Comparison of ENCODE assay signal across 19 mouse cellular contexts in genomic region chr13:45879746-45880542, GRCm38 (mm10).
A peak's percentile ranks its signal among the peaks of the same experiment; 100 is the strongest.
DNase-seq lines count a peak whose midpoint lies in the region; ATAC-seq and TF ChIP-seq lines count a peak whose summit lies in the region.
"Had no signal": no experiment of that assay in that cellular context is flagged by ENCODE, and none has a peak within 500 bp of the region (broad histone marks: within the 10 kb centered on the region; RNA-seq: fewer than 3 reads in every experiment).

No protein-coding gene starts in this region.

- intact Hi-C loops in heart, postnatal 36 days (cut with DNase I), result no loop called here

- 0 out of 2 replicates have a peak overlapping the region, but pooled peaks have one; percentile 21 for H3K27ac ChIP-seq in lung, embryonic 14.5 days (ENCODE audit: low read depth)
- no peak overlapping the region for H3K27ac ChIP-seq in lung, postnatal 0 days (ENCODE audit: low read length)
- H3K27ac ChIP-seq: hindbrain, embryonic 10.5 days; left cerebral cortex, adult 2 months; midbrain, embryonic 12.5 days had no signal

- no peak for TF ChIP-seq EP300 in lung, postnatal 0 days (IDR thresholded peaks at IDR 0.05)

- peaks cover 6% of the 10 kb centered on the region; the same call in 1 of the 2 replicates for H3K4me1 ChIP-seq in lung, embryonic 14.5 days (ENCODE audit: insufficient read depth)
- H3K4me1 ChIP-seq in lung, postnatal 0 days (ENCODE audit: insufficient read depth, low read depth, low read length), result no peaks in the 10 kb centered on the region

- H3K4me3 ChIP-seq in lung, embryonic 14.5 days (ENCODE audit: low read depth, low read length), result no peak overlapping the region
- H3K4me3 ChIP-seq in lung, postnatal 0 days (ENCODE audit: low read depth, low read length), result no peak overlapping the region
- H3K4me3 ChIP-seq: heart, embryonic 12.5 days; hindbrain, embryonic 10.5 days; left cerebral cortex, adult 2 months; midbrain, embryonic 12.5 days had no signal

- H3K36me3 ChIP-seq in lung, embryonic 14.5 days (ENCODE audit: insufficient read depth), result no peaks in the 10 kb centered on the region
- no peaks in the 10 kb centered on the region for H3K36me3 ChIP-seq in lung, postnatal 0 days (ENCODE audit: insufficient read depth, low read length)
- H3K36me3 ChIP-seq: heart, embryonic 12.5 days; hindbrain, embryonic 10.5 days; midbrain, embryonic 12.5 days had no signal

- no peak for TF ChIP-seq CTCF in lung, embryonic 14.5 days (IDR thresholded peaks at IDR 0.05; ENCODE audit: low read depth)
- TF ChIP-seq CTCF in lung, postnatal 0 days (IDR thresholded peaks at IDR 0.05), result no peak
- TF ChIP-seq CTCF in brain, embryonic 14.5 days (IDR thresholded peaks at IDR 0.05; ENCODE audit: borderline replicate concordance, extremely low read depth, insufficient read depth, insufficient read length), result no peak

- peak; percentile 17 for DNase-seq in heart, postnatal 4 days
- DNase-seq in heart, postnatal 36 days, result no peak
- DNase-seq in lung, embryonic 14.5 days, result peak; percentile 77
- no peak for DNase-seq in lung, postnatal 0 days (ENCODE audit: low spot score)
- DNase-seq in brain, embryonic 14.5 days (ENCODE audit: low read depth), result peak; percentile 63
- DNase-seq in kidney, postnatal 4 days, result peak; percentile 48 to 56
- no peak for DNase-seq in right cerebral cortex, postnatal 4 days
- no peak for DNase-seq in layer of hippocampus, adult 9-10 months (ENCODE audit: low spot score)
- DNase-seq: adrenal gland, postnatal 10 days; B cell, adult 2 months; cerebellum, postnatal 25 days; gastrocnemius, postnatal 14 days; lung, adult 2 months; thymus, adult 2 months had no signal

- H3K9me3 ChIP-seq in lung, embryonic 14.5 days (ENCODE audit: low read depth, low read length), result no peaks in the 10 kb centered on the region
- H3K9me3 ChIP-seq in lung, postnatal 0 days (ENCODE audit: low read length), result no peaks in the 10 kb centered on the region
- H3K9me3 ChIP-seq: heart, embryonic 12.5 days; hindbrain, embryonic 10.5 days; midbrain, embryonic 12.5 days had no signal

- no peak overlapping the region for H3K9ac ChIP-seq in lung, embryonic 14.5 days
- H3K9ac ChIP-seq in lung, postnatal 0 days (replicated peaks; ENCODE audit: low read depth), result no peak overlapping the region
- H3K9ac ChIP-seq: heart, embryonic 12.5 days; midbrain, embryonic 12.5 days had no signal

- 71% methylated on average over 14 of the region's 14 CpGs for WGBS in lung, embryonic 14.5 days
- WGBS in lung, postnatal 0 days, result 76% methylated on average over 14 of the region's 14 CpGs

- no peak for TF ChIP-seq POLR2A in brain, embryonic 14.5 days (IDR thresholded peaks at IDR 0.05; ENCODE audit: borderline replicate concordance, extremely low read depth, insufficient read depth, insufficient read length, poor library complexity, severe bottlenecking)

- ATAC-seq in lung, embryonic 14.5 days (ENCODE audit: insufficient read depth), result no peak; the same call in 1 of the 2 replicates
- no peak for ATAC-seq in lung, postnatal 0 days
- ATAC-seq: forebrain, embryonic 16.5 days had no signal

- H3K27me3 ChIP-seq in lung, embryonic 14.5 days (ENCODE audit: insufficient read depth, low read length), result no peaks in the 10 kb centered on the region
- no peaks in the 10 kb centered on the region for H3K27me3 ChIP-seq in lung, postnatal 0 days (replicated peaks; ENCODE audit: insufficient read depth, low read length)
- H3K27me3 ChIP-seq: heart, embryonic 12.5 days had no signal

- H3K4me2 ChIP-seq in lung, embryonic 14.5 days, result no peak overlapping the region
- no peak overlapping the region for H3K4me2 ChIP-seq in lung, postnatal 0 days (replicated peaks; ENCODE audit: low read depth, low read length)
- H3K4me2 ChIP-seq: heart, embryonic 12.5 days; midbrain, embryonic 12.5 days had no signal

Comparison
In these comparisons a context has a peak if more than half of its experiments do, and no peak if none do; other contexts are left out.
1. DNase-seq: peak in heart, postnatal 4 days (single experiment), lung, embryonic 14.5 days (single experiment), brain, embryonic 14.5 days (single experiment) and kidney, postnatal 4 days (2 of 2); none in heart, postnatal 36 days (0 of 2), lung, postnatal 0 days (single experiment), right cerebral cortex, postnatal 4 days (single experiment) and layer of hippocampus, adult 9-10 months (single experiment).